In genomic region chr1:106627241-106627640, GRCm38 (mm10) we compare ENCODE assay signal across 15 mouse cellular contexts.
DNase-seq lines count a peak whose midpoint lies in the region; ATAC-seq and TF ChIP-seq lines count a peak whose summit lies in the region.
"Had no signal": no experiment of that assay in that cellular context is flagged by ENCODE, and none has a peak within 500 bp of the region (broad histone marks: within the 10 kb centered on the region; RNA-seq: fewer than 3 reads in every experiment).

No protein-coding gene starts in this region.

- no peak overlapping the region for H3K9ac ChIP-seq in hindbrain, postnatal 0 days (replicated peaks; ENCODE audit: low read length)
- H3K9ac ChIP-seq in intestine, embryonic 16.5 days (ENCODE audit: low read depth, low read length) = no peak overlapping the region
- H3K9ac ChIP-seq: embryonic facial prominence, embryonic 15.5 days; limb, embryonic 12.5 days; neural tube, embryonic 15.5 days had no signal

- H3K27ac ChIP-seq in hindbrain, postnatal 0 days = no peak overlapping the region
- H3K27ac ChIP-seq in intestine, embryonic 16.5 days (ENCODE audit: low read length) = no peak overlapping the region
- H3K27ac ChIP-seq: embryonic facial prominence, embryonic 15.5 days; layer of hippocampus, adult 2 months; limb, embryonic 12.5 days; neural tube, embryonic 15.5 days had no signal

- 0 out of 2 replicates have a peak, but pooled peaks cover 10% of the 10 kb centered on the region for H3K4me1 ChIP-seq in hindbrain, postnatal 0 days (ENCODE audit: insufficient read depth, low read length)
- peaks cover 20% of the 10 kb centered on the region for H3K4me1 ChIP-seq in intestine, embryonic 16.5 days (ENCODE audit: control insufficient read depth, insufficient read depth, low read length)

- H3K36me3 ChIP-seq in hindbrain, postnatal 0 days (ENCODE audit: insufficient read depth, low read length) = no peaks in the 10 kb centered on the region
- no peaks in the 10 kb centered on the region for H3K36me3 ChIP-seq in intestine, embryonic 16.5 days (ENCODE audit: control insufficient read depth, insufficient read depth, low read length)
- H3K36me3 ChIP-seq: embryonic facial prominence, embryonic 15.5 days; limb, embryonic 12.5 days; neural tube, embryonic 15.5 days had no signal

- ATAC-seq in hindbrain, postnatal 0 days = no peak
- no peak for ATAC-seq in intestine, embryonic 16.5 days

- DNase-seq in gastrocnemius, adult 18-20 months (ENCODE audit: low spot score) = peak; percentile 6
- DNase-seq in gastrocnemius, adult 8-10 months (ENCODE audit: low spot score in 2 of 2) = no peak
- DNase-seq in right cerebral cortex, adult 18-20 months = peak; percentile 17
- DNase-seq in right cerebral cortex, postnatal 10 days (ENCODE audit: low spot score in 2 of 2) = no peak
- DNase-seq in lung, postnatal 36 days = peak; percentile 62
- DNase-seq in telencephalon, adult 2 months (ENCODE audit: low read depth, low spot score) = peak; percentile 65
- DNase-seq in hindbrain, postnatal 0 days (ENCODE audit: low spot score) = no peak
- DNase-seq: cerebellum, adult 9-10 months; thymus, adult 18-20 months had no signal

- no peak overlapping the region for H3K4me3 ChIP-seq in hindbrain, postnatal 0 days (ENCODE audit: low read length)
- no peak overlapping the region for H3K4me3 ChIP-seq in intestine, embryonic 16.5 days (ENCODE audit: low read length)
- H3K4me3 ChIP-seq: embryonic facial prominence, embryonic 15.5 days; layer of hippocampus, adult 2 months; limb, embryonic 12.5 days; neural tube, embryonic 15.5 days had no signal

- H3K4me2 ChIP-seq in hindbrain, postnatal 0 days (ENCODE audit: low read depth, low read length) = no peak overlapping the region
- H3K4me2 ChIP-seq in intestine, embryonic 16.5 days (ENCODE audit: low read depth, low read length) = no peak overlapping the region
- H3K4me2 ChIP-seq: embryonic facial prominence, embryonic 15.5 days; limb, embryonic 12.5 days; midbrain, embryonic 11.5 days; neural tube, embryonic 15.5 days had no signal

- no peaks in the 10 kb centered on the region for H3K27me3 ChIP-seq in hindbrain, postnatal 0 days (ENCODE audit: insufficient read depth, low read length)
- no peaks in the 10 kb centered on the region for H3K27me3 ChIP-seq in intestine, embryonic 16.5 days (replicated peaks; ENCODE audit: control insufficient read depth, insufficient read depth, low read length)
- H3K27me3 ChIP-seq: embryonic facial prominence, embryonic 15.5 days; limb, embryonic 12.5 days; neural tube, embryonic 15.5 days had no signal

- no peak for TF ChIP-seq CTCF in hindbrain, postnatal 0 days (IDR thresholded peaks at IDR 0.05; ENCODE audit: low read depth)

- H3K9me3 ChIP-seq in hindbrain, postnatal 0 days (ENCODE audit: low read length) = no peaks in the 10 kb centered on the region
- H3K9me3 ChIP-seq in intestine, embryonic 16.5 days (ENCODE audit: control insufficient read depth, low read length) = no peaks in the 10 kb centered on the region
- H3K9me3 ChIP-seq: embryonic facial prominence, embryonic 15.5 days; limb, embryonic 12.5 days; neural tube, embryonic 15.5 days had no signal

- WGBS in hindbrain, postnatal 0 days = 77% methylated on average over 5 of the region's 5 CpGs
- 61% methylated on average over 5 of the region's 5 CpGs for WGBS in intestine, embryonic 16.5 days

Comparison
In these comparisons a context has a peak if more than half of its experiments do, and no peak if none do; other contexts are left out.
1. DNase-seq: peak in gastrocnemius, adult 18-20 months (single experiment), right cerebral cortex, adult 18-20 months (single experiment), lung, postnatal 36 days (single experiment) and telencephalon, adult 2 months (single experiment); none in gastrocnemius, adult 8-10 months (0 of 2), right cerebral cortex, postnatal 10 days (0 of 2) and hindbrain, postnatal 0 days (single experiment).